Mouse (Mus musculus): Measurements from ENCODE around the gene Kantr. TPM values are rescaled to one million over a fixed set of nuclear protein-coding genes. Genes with fewer than 3 reads are reported as not detected.
"Not testable (repeated sequence)": the region's sequence is repeated elsewhere in the genome, so short reads cannot be mapped to it uniquely, and the experiment has no call there.

The Kantr gene
- total RNA-seq, 2 experiments from 2014 or later, result 3.0 to 3.7 TPM

DNA sequence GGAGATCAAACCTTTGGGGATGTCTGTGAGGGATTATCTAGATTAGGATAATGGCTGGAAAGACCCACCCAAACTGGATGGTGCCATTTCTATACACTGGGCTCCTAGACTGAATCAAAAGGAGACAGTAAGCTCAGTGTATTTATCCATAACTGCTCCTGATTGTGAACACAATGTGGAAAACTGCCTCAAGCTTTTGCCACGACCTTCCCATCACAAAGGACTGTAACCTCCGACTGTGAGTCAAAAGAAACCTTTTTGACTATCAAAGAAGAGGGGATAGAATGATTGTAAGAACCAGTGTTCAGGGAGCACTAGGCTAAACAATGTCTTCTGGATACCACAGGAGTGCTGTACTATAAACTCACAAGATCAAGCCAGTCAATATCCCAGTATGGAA, 21.1 kb downstream of the Kantr start:
- DNase-seq (ENCODE audit: low spot score), result no peak
- intact Hi-C loops (cut with DNase I), result loop anchor here (5.0 kb wide), 1 partner anchor 129 kb away; no protein-coding TSS in a partner anchor

DNA sequence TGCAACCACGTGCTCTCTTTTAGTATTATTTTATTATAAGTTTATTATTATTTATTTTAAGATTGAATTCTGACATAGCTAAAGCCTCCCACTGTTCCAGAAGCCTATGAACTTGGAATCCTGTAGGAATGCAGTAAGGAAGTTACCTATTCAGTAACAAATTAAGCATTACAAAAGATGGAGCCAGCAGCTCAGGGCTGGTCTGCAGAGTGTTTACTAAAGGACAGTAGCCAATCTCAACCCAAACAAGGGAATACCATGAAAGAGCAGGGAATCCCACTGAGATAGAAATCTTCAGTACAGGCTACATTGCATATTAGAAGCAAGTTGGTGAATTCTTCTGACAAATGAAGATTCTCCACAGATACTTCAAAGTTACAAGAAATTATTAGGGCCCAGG, 40.3 kb downstream of the Kantr start:
- intact Hi-C loops (cut with DNase I); DNase-seq (ENCODE audit: low spot score): not testable (repeated sequence)

DNA sequence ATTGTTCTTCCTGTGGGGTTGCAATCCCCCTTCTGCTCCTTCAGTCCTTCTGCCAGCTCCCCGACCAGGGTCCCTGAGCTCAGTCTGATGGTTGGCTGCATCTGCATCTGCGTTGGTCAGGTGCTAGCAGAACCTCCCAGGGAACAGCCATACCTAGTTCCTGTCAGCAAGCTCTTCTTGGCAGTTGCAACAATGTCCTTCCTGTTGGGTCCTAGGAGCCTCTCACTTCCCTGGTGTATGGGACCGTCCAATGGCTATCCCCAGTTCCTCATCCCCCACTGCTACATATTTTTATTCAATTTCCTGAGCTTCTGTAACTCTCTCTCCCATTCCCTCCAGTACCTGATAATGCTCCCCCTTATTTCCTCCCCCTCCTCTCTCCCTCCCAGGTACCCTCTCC, 42.5 kb downstream of the Kantr start:
- no peak for DNase-seq (ENCODE audit: low spot score)

DNA sequence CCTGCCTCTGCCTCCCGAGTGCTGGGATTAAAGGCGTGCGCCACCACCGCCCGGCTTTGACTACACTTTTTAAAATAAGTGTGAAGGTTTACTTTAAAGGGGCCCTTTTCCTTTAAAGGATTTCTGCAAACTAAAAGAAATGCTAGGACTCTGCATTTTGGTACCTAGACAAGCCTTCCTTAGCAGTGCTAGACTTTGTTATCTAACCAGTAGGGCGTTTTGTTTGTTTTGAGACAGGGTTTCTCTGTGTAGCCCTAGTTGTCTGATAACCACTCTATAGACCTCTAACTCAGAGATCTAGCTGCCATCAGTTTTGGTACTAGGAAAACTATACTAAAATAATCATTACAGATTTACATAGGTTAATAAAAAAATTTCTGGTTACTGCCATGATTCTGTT, 47.9 kb downstream of the Kantr start:
- intact Hi-C loops (cut with DNase I), result no loop called here
- DNase-seq (ENCODE audit: low spot score), result no peak

More for the DNA sequence above, 42.5 kb downstream of the Kantr start:
- intact Hi-C loops (cut with DNase I), result no loop called here

DNA sequence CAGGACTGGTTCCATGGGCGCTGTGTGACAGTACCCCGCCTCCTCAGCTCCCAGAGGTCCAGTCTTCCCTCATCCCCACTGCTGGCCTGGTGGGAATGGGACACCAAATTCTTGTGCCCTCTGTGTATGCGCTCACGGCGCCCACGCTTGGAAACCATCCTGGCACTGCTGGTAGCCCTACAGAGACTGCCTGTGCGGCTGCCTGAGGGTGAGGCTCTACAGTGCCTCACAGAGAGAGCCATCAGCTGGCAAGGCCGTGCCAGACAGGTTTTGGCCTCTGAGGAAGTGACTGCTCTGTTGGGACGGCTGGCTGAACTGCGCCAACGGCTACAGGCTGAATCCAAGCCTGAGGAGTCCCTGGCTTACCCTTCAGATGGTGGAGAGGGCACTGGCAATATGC, 56.1 kb downstream of the Kantr start:
- DNase-seq (ENCODE audit: low spot score), result no peak
- intact Hi-C loops (cut with DNase I), result no loop called here

Other genes starting within 250 kb of the Kantr start
- gene Iqsec2, start 183.2 kb downstream of the Kantr start, total RNA-seq (2021), result 10 to 100 TPM; 80.6 to 80.7 TPM
- 10 to 100 TPM; 29.7 to 55.0 TPM for gene Kdm5c, start 94.5 kb downstream of the Kantr start, total RNA-seq (2021)
- 10 to 100 TPM in 1 of 2 experiments, 1 to 10 TPM in 1; 7.2 to 10.5 TPM for gene Tspyl2, start 14.9 kb upstream of the Kantr start, total RNA-seq (2021)
- 1 to 10 TPM in 1 of 2 experiments, under 1 TPM in 1; 0.68 to 1.3 TPM for gene Gpr173, start 41.2 kb upstream of the Kantr start, total RNA-seq (2021)
- not detected for gene Cldn34a, start 235.8 kb upstream of the Kantr start, total RNA-seq (2021)